In genomic region chr19:9117275-9117674, GRCm38 (mm10) we compare ENCODE assay signal across 18 mouse cellular contexts. TPM values are rescaled to one million over a fixed set of nuclear protein-coding genes. Genes with fewer than 3 reads are reported as not detected.
DNase-seq lines count a peak whose midpoint lies in the region; ATAC-seq and TF ChIP-seq lines count a peak whose summit lies in the region.
"Had no signal": no experiment of that assay in that cellular context is flagged by ENCODE, and none has a peak within 500 bp of the region (broad histone marks: within the 10 kb centered on the region; RNA-seq: fewer than 3 reads in every experiment).

No protein-coding gene starts in this region.

- H3K36me3 ChIP-seq in forebrain, embryonic 14.5 days (ENCODE audit: control insufficient read depth, insufficient read depth, low read length) = peaks cover 39% of the 10 kb centered on the region
- H3K36me3 ChIP-seq in forebrain, embryonic 10.5 days (replicated peaks) = peaks cover 32% of the 10 kb centered on the region
- H3K36me3 ChIP-seq in heart, embryonic 14.5 days (ENCODE audit: control insufficient read depth, insufficient read depth, low read length) = peaks cover 39% of the 10 kb centered on the region
- peaks cover 7% of the 10 kb centered on the region; the same call in 1 of the 2 replicates for H3K36me3 ChIP-seq in liver, postnatal 0 days (replicated peaks; ENCODE audit: insufficient read depth, low read length)
- H3K36me3 ChIP-seq in liver, embryonic 11.5 days (ENCODE audit: control insufficient read depth, insufficient read depth, low read length) = peaks cover 8% of the 10 kb centered on the region

- ATAC-seq in forebrain, embryonic 14.5 days = peak; percentile 93
- ATAC-seq in heart, embryonic 14.5 days (ENCODE audit: insufficient number of reproducible peaks, insufficient read depth, low FRiP score, low read depth) = peak; percentile 72
- peak; percentile 70 for ATAC-seq in liver, postnatal 0 days
- ATAC-seq in liver, embryonic 11.5 days (replicated peaks; ENCODE audit: low FRiP score) = no peak
- ATAC-seq: intestine, embryonic 16.5 days had no signal

- no peak for TF ChIP-seq EP300 in liver, postnatal 0 days (IDR thresholded peaks at IDR 0.05; ENCODE audit: low read depth)

- no peak overlapping the region for H3K4me3 ChIP-seq in forebrain, embryonic 14.5 days (ENCODE audit: low read depth, low read length)
- no peak overlapping the region for H3K4me3 ChIP-seq in forebrain, embryonic 10.5 days
- H3K4me3 ChIP-seq in heart, embryonic 14.5 days (ENCODE audit: control insufficient read depth in 1 of 2, insufficient read depth in 1 of 2, low read depth in 1 of 2, low read length in 2 of 2) = no peak overlapping the region
- no peak overlapping the region for H3K4me3 ChIP-seq in liver, postnatal 0 days (ENCODE audit: low read depth, low read length)
- H3K4me3 ChIP-seq in liver, embryonic 11.5 days (ENCODE audit: low read depth, low read length) = no peak overlapping the region
- H3K4me3 ChIP-seq: limb, embryonic 10.5 days had no signal

- no peak overlapping the region for H3K4me2 ChIP-seq in forebrain, embryonic 14.5 days (ENCODE audit: low read length)
- H3K4me2 ChIP-seq in heart, embryonic 14.5 days (ENCODE audit: low read length) = peak overlapping the region; percentile 36
- H3K4me2 ChIP-seq in liver, postnatal 0 days (ENCODE audit: low read depth, low read length) = no peak overlapping the region
- no peak overlapping the region for H3K4me2 ChIP-seq in liver, embryonic 11.5 days
- H3K4me2 ChIP-seq: lung, embryonic 14.5 days had no signal

- intact Hi-C loops in heart, postnatal 10 days (cut with DNase I) = no loop called here

- TF ChIP-seq CTCF in liver, postnatal 0 days (IDR thresholded peaks at IDR 0.05; ENCODE audit: low read depth) = no peak

- 0 out of 2 replicates have a peak overlapping the region, but pooled peaks have one; percentile 5 for H3K9ac ChIP-seq in forebrain, embryonic 14.5 days (ENCODE audit: low read length)
- H3K9ac ChIP-seq in heart, embryonic 14.5 days (ENCODE audit: low read length) = peak overlapping the region; percentile 44
- H3K9ac ChIP-seq in liver, postnatal 0 days (replicated peaks) = no peak overlapping the region
- no peak overlapping the region for H3K9ac ChIP-seq in liver, embryonic 11.5 days (ENCODE audit: low read depth, low read length)
- H3K9ac ChIP-seq: lung, embryonic 14.5 days had no signal

- DNase-seq in forebrain, embryonic 14.5 days (ENCODE audit: low spot score) = peak; percentile 80
- no peak for DNase-seq in forebrain, embryonic 10.5 days (ENCODE audit: extremely low spot score, low spot score)
- no peak for DNase-seq in heart, adult 8-10 months (ENCODE audit: low spot score)
- peak; percentile 15 for DNase-seq in liver, postnatal 0 days
- DNase-seq in liver, embryonic 11.5 days (ENCODE audit: low spot score) = no peak
- DNase-seq in heart, postnatal 10 days = peak; percentile 28 to 31
- DNase-seq in natural killer cell, adult 2 months (ENCODE audit: low spot score in 2 of 2) = no peak
- DNase-seq: B cell, adult 2 months; cerebellum, postnatal 14 days; layer of hippocampus, postnatal 36 days; lung, embryonic 14.5 days; thymus, adult 2 months had no signal

- H3K9me3 ChIP-seq in forebrain, embryonic 14.5 days (replicated peaks; ENCODE audit: control insufficient read depth, low read length) = no peaks in the 10 kb centered on the region
- no peaks in the 10 kb centered on the region for H3K9me3 ChIP-seq in forebrain, embryonic 10.5 days
- no peaks in the 10 kb centered on the region for H3K9me3 ChIP-seq in heart, embryonic 14.5 days (ENCODE audit: control insufficient read depth, low read length)
- no peaks in the 10 kb centered on the region for H3K9me3 ChIP-seq in liver, postnatal 0 days (ENCODE audit: low read length)
- H3K9me3 ChIP-seq in liver, embryonic 11.5 days (ENCODE audit: control insufficient read depth, low read length) = no peaks in the 10 kb centered on the region
- H3K9me3 ChIP-seq: limb, embryonic 10.5 days had no signal

- WGBS in forebrain, embryonic 14.5 days = 35% methylated on average over 5 of the region's 5 CpGs
- 93% methylated on average over 5 of the region's 5 CpGs for WGBS in forebrain, embryonic 10.5 days
- 27% methylated on average over 5 of the region's 5 CpGs for WGBS in heart, embryonic 14.5 days
- 63% methylated on average over 5 of the region's 5 CpGs for WGBS in liver, postnatal 0 days (ENCODE audit: insufficient replicate concordance)
- WGBS in liver, embryonic 11.5 days = 83% methylated on average over 5 of the region's 5 CpGs

- H3K27me3 ChIP-seq in forebrain, embryonic 14.5 days (replicated peaks; ENCODE audit: control insufficient read depth, insufficient read depth, low read length) = no peaks in the 10 kb centered on the region
- H3K27me3 ChIP-seq in forebrain, embryonic 10.5 days (ENCODE audit: poor library complexity, severe bottlenecking) = no peaks in the 10 kb centered on the region
- no peaks in the 10 kb centered on the region for H3K27me3 ChIP-seq in heart, embryonic 14.5 days (ENCODE audit: control insufficient read depth, insufficient read depth, low read length)
- H3K27me3 ChIP-seq in liver, postnatal 0 days (ENCODE audit: insufficient read depth, low read length) = no peaks in the 10 kb centered on the region
- no peaks in the 10 kb centered on the region for H3K27me3 ChIP-seq in liver, embryonic 11.5 days (replicated peaks; ENCODE audit: control insufficient read depth, insufficient read depth, low read length)

- H3K27ac ChIP-seq in forebrain, embryonic 14.5 days (ENCODE audit: low read depth, low read length) = no peak overlapping the region
- no peak overlapping the region for H3K27ac ChIP-seq in forebrain, embryonic 10.5 days
- H3K27ac ChIP-seq in heart, embryonic 14.5 days (replicated peaks in 1 of 2; ENCODE audit: control insufficient read depth in 1 of 2, insufficient read depth in 1 of 2, low read depth in 2 of 2, low read length in 2 of 2) = peak overlapping the region; percentile 71 to 83
- no peak overlapping the region for H3K27ac ChIP-seq in liver, postnatal 0 days (ENCODE audit: low read depth)
- H3K27ac ChIP-seq in liver, embryonic 11.5 days (ENCODE audit: low read depth, low read length) = no peak overlapping the region
- H3K27ac ChIP-seq: limb, embryonic 10.5 days had no signal

- no peaks in the 10 kb centered on the region; the same call in 1 of the 2 replicates for H3K4me1 ChIP-seq in forebrain, embryonic 14.5 days (ENCODE audit: control insufficient read depth, insufficient read depth, low read length)
- no peaks in the 10 kb centered on the region for H3K4me1 ChIP-seq in forebrain, embryonic 10.5 days
- H3K4me1 ChIP-seq in heart, embryonic 14.5 days (ENCODE audit: control insufficient read depth in 2 of 2, insufficient read depth in 2 of 2, low read length in 2 of 2) = peaks cover 0 to 13% of the 10 kb centered on the region in 2 experiments; a peak in 2 of 4 replicates
- peaks cover 12% of the 10 kb centered on the region for H3K4me1 ChIP-seq in liver, postnatal 0 days (ENCODE audit: insufficient read depth)
- H3K4me1 ChIP-seq in liver, embryonic 11.5 days (replicated peaks; ENCODE audit: control insufficient read depth, insufficient read depth, low read length) = no peaks in the 10 kb centered on the region
- H3K4me1 ChIP-seq: limb, embryonic 10.5 days had no signal

RNA-seq across cellular contexts. Expression of gene Asrgl1, which starts 18.2 kb away (rescaled TPM):
- polyA plus RNA-seq in forebrain, embryonic 14.5 days (2014; fragmentation: Nextera tagmentation; extraction: Ambion mirVana) = 24.4 and 38.6 TPM in 2 replicates
- polyA plus RNA-seq in forebrain, embryonic 10.5 days (2016; fragmentation: Nextera tagmentation; extraction: Ambion mirVana) = 17.8 and 25.5 TPM in 2 replicates
- 11.8 and 15.2 TPM in 2 replicates for polyA plus RNA-seq in heart, embryonic 14.5 days (2014; fragmentation: Nextera tagmentation; extraction: Ambion mirVana)
- total RNA-seq in heart, adult 8-10 months (2022) = 10 to 100 TPM; 31.9 to 37.3 (median 37.2) TPM
- polyA plus RNA-seq in liver, postnatal 0 days (2015; fragmentation: Nextera tagmentation; extraction: Ambion mirVana) = 7.0 and 8.3 TPM in 2 replicates
- 21.2 and 25.1 TPM in 2 replicates for polyA plus RNA-seq in liver, embryonic 11.5 days (2014; fragmentation: Nextera tagmentation; extraction: Ambion mirVana)
- total RNA-seq in heart, postnatal 10 days (2021) = 10 to 100 TPM; 18.5 to 18.6 TPM

RNA-seq across cellular contexts. Expression of gene Scgb1a1, which starts 29.5 kb away (rescaled TPM):
- polyA plus RNA-seq in forebrain, embryonic 14.5 days (2014; fragmentation: Nextera tagmentation; extraction: Ambion mirVana) = not detected in 2 replicates
- not detected in 2 replicates for polyA plus RNA-seq in forebrain, embryonic 10.5 days (2016; fragmentation: Nextera tagmentation; extraction: Ambion mirVana)
- not detected in 2 replicates for polyA plus RNA-seq in heart, embryonic 14.5 days (2014; fragmentation: Nextera tagmentation; extraction: Ambion mirVana)
- 10 to 100 TPM in 1 of 4 experiments, not detected in 3; 44.8 TPM for total RNA-seq in heart, adult 8-10 months (2022)
- polyA plus RNA-seq in liver, postnatal 0 days (2015; fragmentation: Nextera tagmentation; extraction: Ambion mirVana) = 0.85 and 3.7 TPM in 2 replicates
- not detected in 2 replicates for polyA plus RNA-seq in liver, embryonic 11.5 days (2014; fragmentation: Nextera tagmentation; extraction: Ambion mirVana)
- 1 to 10 TPM in 1 of 2 experiments, not detected in 1; 4.2 TPM for total RNA-seq in heart, postnatal 10 days (2021)
- total RNA-seq: adrenal gland, adult 18-20 months; layer of hippocampus, postnatal 36 days; megakaryocyte progenitor cell, adult 5-6 weeks had no signal
- polyA plus RNA-seq: embryonic facial prominence, embryonic 11.5 days; intestine, embryonic 16.5 days; limb, embryonic 10.5 days; lung, embryonic 14.5 days had no signal

Comparison
In these comparisons a context has a peak if more than half of its experiments do, and no peak if none do; other contexts are left out.
1. DNase-seq: peak in forebrain, embryonic 14.5 days (single experiment), liver, postnatal 0 days (single experiment) and heart, postnatal 10 days (2 of 2); none in forebrain, embryonic 10.5 days (single experiment), heart, adult 8-10 months (single experiment), liver, embryonic 11.5 days (single experiment) and natural killer cell, adult 2 months (0 of 2).
2. H3K27ac ChIP-seq: peak in heart, embryonic 14.5 days (2 of 2); none in forebrain, embryonic 14.5 days (single experiment), forebrain, embryonic 10.5 days (single experiment), liver, postnatal 0 days (single experiment) and liver, embryonic 11.5 days (single experiment).
3. H3K9ac ChIP-seq: peak in forebrain, embryonic 14.5 days (single experiment) and heart, embryonic 14.5 days (single experiment); none in liver, postnatal 0 days (single experiment) and liver, embryonic 11.5 days (single experiment).